Mouse (Mus musculus) 3T3-L1 (cell line): ENCODE results near the gene Cel.

Experiments used
- DNase-seq: peaks from one replicate; pipeline ENCODE4 v3.0.0-alpha.2; 2015; ENCODE audit warnings: low read depth, low spot score

Gene Cel

GRCm38 (mm10) chr2:28537995-28538816 lies 25.0 kb downstream of the Cel start:
- DNase-seq, result no peak

- no peak for DNase-seq
Observed at GRCm38 (mm10) chr2:28537634-28537920, 25.6 kb downstream of the Cel start.

- DNase-seq, result no peak
Observed at GRCm38 (mm10) chr2:28536766-28537633, 26.2 kb downstream of the Cel start.

GRCm38 (mm10) chr2:28536166-28536565 lies 27.0 kb downstream of the Cel start:
- DNase-seq, result no peak

- DNase-seq, result peak; percentile 23
Observed at GRCm38 (mm10) chr2:28535650-28536049, 27.6 kb downstream of the Cel start.

GRCm38 (mm10) chr2:28535263-28535540 lies 28.0 kb downstream of the Cel start:
- no peak for DNase-seq

- DNase-seq, result peak; percentile 90
Observed at GRCm38 (mm10) chr2:28534436-28535262, 28.6 kb downstream of the Cel start.

GRCm38 (mm10) chr2:28533901-28534435 lies 29.2 kb downstream of the Cel start:
- no peak for DNase-seq

- peak; percentile 93 for DNase-seq
Observed at GRCm38 (mm10) chr2:28532938-28533771, 30.0 kb downstream of the Cel start.

- no peak for DNase-seq
Observed at GRCm38 (mm10) chr2:28530311-28530710, 32.9 kb downstream of the Cel start.

- no peak for DNase-seq
Observed at GRCm38 (mm10) chr2:28529856-28530255, 33.3 kb downstream of the Cel start.

GRCm38 (mm10) chr2:28528354-28528730 lies 34.9 kb downstream of the Cel start:
- DNase-seq, result no peak

- no peak for DNase-seq
Observed at GRCm38 (mm10) chr2:28527436-28528353, 35.5 kb downstream of the Cel start.

GRCm38 (mm10) chr2:28525943-28526876 lies 37.0 kb downstream of the Cel start:
- peak; percentile 66 for DNase-seq

GRCm38 (mm10) chr2:28525219-28525942 lies 37.8 kb downstream of the Cel start:
- DNase-seq, result peak; percentile 96

GRCm38 (mm10) chr2:28524406-28524805 lies 38.8 kb downstream of the Cel start:
- peak; percentile 56 for DNase-seq

- peak; percentile 94 for DNase-seq
Observed at GRCm38 (mm10) chr2:28523643-28524117, 39.5 kb downstream of the Cel start.

- DNase-seq, result no peak
Observed at GRCm38 (mm10) chr2:28522166-28522565, 41.0 kb downstream of the Cel start.
